Mouse (Mus musculus) kidney, embryonic 15.5 days (tissue): ENCODE data around the gene Flad1. TPM values are rescaled to one million over a fixed set of nuclear protein-coding genes. Genes with fewer than 3 reads are reported as not detected.

Experiments
- ATAC-seq: fragments of 200-750 bp; cut with Nextera tagmentation; replicated peaks from 2 replicates; pipeline ENCODE4 v1.8.0; 2017; ENCODE audit warnings: moderate TSS enrichment; ENCODE audit not compliant: low FRiP score
- H3K27ac ChIP-seq: fragments of 300-500 bp; sonication (generic); 2 replicates; pipeline ENCODE4 v1.5.1; 2015; ENCODE audit warnings: mild to moderate bottlenecking, inconsistent platforms
- H3K27me3 ChIP-seq: fragments of 300-500 bp; sonication (generic); 2 replicates; pipeline ENCODE4 v1.6.1; 2015; ENCODE audit warnings: inconsistent platforms
- H3K36me3 ChIP-seq: fragments of 300-500 bp; sonication (generic); 2 replicates; pipeline ENCODE4 v1.6.1; 2015; ENCODE audit warnings: inconsistent platforms
- H3K4me1 ChIP-seq: fragments of 300-500 bp; sonication (generic); 2 replicates; pipeline ENCODE4 v1.6.1; 2015; ENCODE audit warnings: inconsistent platforms
- H3K4me2 ChIP-seq: fragments of 300-500 bp; sonication (generic); 2 replicates; pipeline ENCODE4 v1.6.1; 2015; ENCODE audit warnings: moderate library complexity, mild to moderate bottlenecking, inconsistent platforms
- H3K4me3 ChIP-seq: fragments of 300-500 bp; sonication (generic); replicated peaks from 2 replicates; pipeline ENCODE4 v1.5.1; 2015; ENCODE audit warnings: mild to moderate bottlenecking, inconsistent platforms
- H3K9ac ChIP-seq: fragments of 300-500 bp; sonication (generic); 2 replicates; pipeline ENCODE4 v1.6.1; 2015; ENCODE audit warnings: mild to moderate bottlenecking, inconsistent platforms
- H3K9me3 ChIP-seq: fragments of 300-500 bp; sonication (generic); replicated peaks from 2 replicates; pipeline ENCODE4 v1.6.1; 2016; ENCODE audit warnings: inconsistent platforms
- WGBS: fragments of 180-500 bp; shearing (Covaris S2); methylation state at CpG from one replicate; pipeline ENCODE4 v1.1.7; 2015; ENCODE audit warnings: mixed read lengths; 5-methylcytosine and 5-hydroxymethylcytosine counted together
- polyA plus RNA-seq: library from polyadenylated mRNA; unstranded; fragments of >200 nt; fragmentation: Nextera tagmentation; extraction: Ambion mirVana; gene quantifications from 2 replicates; pipeline ENCODE4 v1.2.1, GENCODE M21; 2015

The Flad1 gene
- polyA plus RNA-seq = 29.4 and 31.4 TPM in 2 replicates

DNA sequence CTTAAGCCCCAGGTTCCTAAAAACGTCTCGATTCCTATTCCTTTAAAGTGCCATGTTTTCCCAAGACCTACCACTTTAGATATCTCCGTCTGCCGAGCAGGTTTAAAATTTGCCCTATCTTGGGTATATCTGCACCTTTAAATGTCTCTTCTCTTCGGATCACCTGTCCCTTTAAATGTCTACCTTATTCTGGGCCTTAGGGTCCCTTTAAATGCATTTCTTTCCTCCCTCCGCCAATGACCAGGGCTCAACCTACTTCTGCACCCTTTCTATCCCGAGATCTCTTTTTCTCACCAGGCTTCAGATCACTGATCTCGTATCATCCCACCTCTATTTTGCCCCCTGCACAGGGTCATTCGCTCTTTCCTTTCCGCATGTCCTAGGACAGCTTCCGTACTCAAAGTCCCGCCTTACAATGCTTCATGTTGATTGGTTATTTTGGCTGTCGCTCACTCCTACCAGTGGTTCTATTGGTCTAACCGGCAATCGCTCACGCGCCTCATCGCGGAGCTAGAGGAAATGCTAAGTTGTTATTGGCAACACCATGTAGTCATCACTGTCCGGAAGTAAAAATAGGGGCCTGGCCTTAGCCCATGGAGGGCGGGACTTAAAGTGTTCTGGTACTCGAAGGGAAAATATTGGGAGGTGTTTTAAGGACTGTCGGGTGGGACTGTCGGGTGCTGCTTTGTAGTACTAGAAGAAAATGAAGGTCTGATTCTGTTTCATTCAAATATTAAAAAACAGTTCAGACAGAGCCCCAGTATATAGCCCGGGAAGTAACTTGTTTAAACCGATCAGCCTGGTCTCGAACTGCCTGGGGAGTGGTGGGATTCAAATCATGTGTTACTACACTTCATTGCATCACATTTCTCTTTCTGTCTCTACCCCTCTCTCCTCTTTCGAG, at the start of gene Flad1:
TSS of gene Flad1 (minus strand) at position 381 of the 904 bp plus-strand sequence.
- peaks cover 16% of the 10 kb centered on the region for H3K4me1 ChIP-seq
- ATAC-seq = peak; percentile 99
- H3K27me3 ChIP-seq = no peaks in the 10 kb centered on the region
- 5% methylated on average over 28 of the region's 28 CpGs for WGBS
- H3K36me3 ChIP-seq = peaks cover 57% of the 10 kb centered on the region
- peak within 1 kb of the TSS; percentile 48; the same call in 1 of the 2 replicates for H3K27ac ChIP-seq
- H3K9me3 ChIP-seq = no peaks in the 10 kb centered on the region
- H3K4me2 ChIP-seq = peak within 1 kb of the TSS; percentile 65
- peak within 1 kb of the TSS; percentile 54 for H3K4me3 ChIP-seq
- peak within 1 kb of the TSS; percentile 51 for H3K9ac ChIP-seq

DNA sequence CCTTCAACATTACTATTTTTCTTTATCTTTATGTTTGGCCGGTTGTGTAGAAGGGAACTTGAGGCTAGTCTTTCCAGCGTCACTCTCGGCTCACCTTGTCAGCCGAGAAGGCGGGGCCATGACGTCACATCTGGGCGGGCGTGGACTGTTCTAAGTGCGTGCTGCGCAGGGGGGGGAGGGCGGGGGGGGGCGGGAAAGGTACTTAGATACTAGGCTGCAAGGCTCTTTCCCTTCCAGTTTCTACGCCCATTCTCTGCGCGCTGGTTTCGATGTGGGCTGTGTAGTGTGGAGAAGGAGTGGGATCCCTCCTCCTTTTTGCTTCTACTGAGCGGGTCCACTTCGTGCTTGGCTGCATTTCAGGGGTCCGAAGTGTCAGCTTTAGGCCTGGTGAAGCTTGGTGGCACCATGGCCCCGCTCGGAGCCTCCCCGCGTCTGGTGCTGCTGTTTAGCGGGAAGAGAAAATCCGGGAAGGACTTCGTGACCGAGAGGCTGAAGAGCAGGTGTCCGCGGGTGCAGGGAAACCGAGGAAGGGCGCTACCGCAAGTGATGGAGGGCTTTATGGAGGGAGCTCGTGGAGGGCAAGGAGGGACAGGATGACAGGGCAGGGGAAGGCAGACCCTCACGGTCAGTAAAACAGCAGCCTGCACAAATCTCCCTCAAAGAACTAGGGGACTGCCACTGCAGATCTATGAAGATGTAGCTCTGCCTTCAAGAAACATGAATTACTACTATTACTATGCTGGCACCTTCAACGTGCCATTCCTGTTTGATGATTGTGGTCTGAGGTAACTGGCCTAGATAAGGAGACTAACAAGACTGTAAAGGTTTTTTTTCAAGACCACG, 47.5 kb upstream of the Flad1 start:
- peak; percentile 88 for ATAC-seq
- Histone ChIP-seq H3K36me3 (0 out of 2 replicates have a peak, but pooled peaks cover 6% of the 10 kb centered on the region), H3K4me2 (peak overlapping the region; percentile 85), H3K4me1 (peaks cover 30% of the 10 kb centered on the region), H3K27ac (peak overlapping the region; percentile 86), H3K27me3 (no peaks in the 10 kb centered on the region), H3K9me3 (no peaks in the 10 kb centered on the region), H3K9ac (peak overlapping the region; percentile 79), H3K4me3 (peak overlapping the region; percentile 73)
- under 1% methylated on average over 35 of the region's 36 CpGs for WGBS

DNA sequence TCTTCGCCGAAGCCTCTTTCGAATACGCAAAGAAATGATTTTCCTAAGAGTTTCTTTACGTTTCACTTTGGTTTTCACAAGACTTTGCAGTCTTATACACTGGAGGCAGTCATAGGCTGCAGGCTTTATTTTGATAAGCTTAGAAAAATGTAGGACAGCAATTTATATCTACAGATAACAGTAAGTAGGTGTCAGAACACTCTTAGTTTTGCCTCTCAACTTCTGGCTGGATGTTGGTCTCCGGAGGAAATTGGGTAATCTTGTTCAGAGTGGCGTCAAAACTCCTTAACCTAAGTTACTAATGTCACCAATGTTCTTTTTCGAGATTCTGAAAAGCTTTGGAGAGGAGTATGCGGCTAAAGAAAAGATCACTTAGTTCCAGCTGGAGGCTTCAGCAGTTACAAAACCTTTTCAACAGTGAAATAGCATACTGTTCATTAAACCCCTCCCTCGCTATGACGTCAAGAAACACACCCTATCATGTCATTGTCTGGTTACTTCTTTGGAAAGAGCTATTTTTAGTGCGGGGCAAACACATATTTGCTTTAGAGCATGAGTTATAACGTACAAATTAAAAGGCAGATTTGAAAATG, 46.8 kb upstream of the Flad1 start:
- ATAC-seq = peak; percentile 53; the same call in 1 of the 2 replicates
- peak overlapping the region; percentile 86 for H3K27ac ChIP-seq
- H3K36me3 ChIP-seq = 0 out of 2 replicates have a peak, but pooled peaks cover 5% of the 10 kb centered on the region
- no peaks in the 10 kb centered on the region for H3K9me3 ChIP-seq
- 43% methylated on average over 13 of the region's 13 CpGs for WGBS
- H3K9ac ChIP-seq = no peak overlapping the region
- H3K4me3 ChIP-seq = peak overlapping the region; percentile 73
- peak overlapping the region; percentile 85 for H3K4me2 ChIP-seq
- peaks cover 30% of the 10 kb centered on the region for H3K4me1 ChIP-seq
- no peaks in the 10 kb centered on the region for H3K27me3 ChIP-seq

DNA sequence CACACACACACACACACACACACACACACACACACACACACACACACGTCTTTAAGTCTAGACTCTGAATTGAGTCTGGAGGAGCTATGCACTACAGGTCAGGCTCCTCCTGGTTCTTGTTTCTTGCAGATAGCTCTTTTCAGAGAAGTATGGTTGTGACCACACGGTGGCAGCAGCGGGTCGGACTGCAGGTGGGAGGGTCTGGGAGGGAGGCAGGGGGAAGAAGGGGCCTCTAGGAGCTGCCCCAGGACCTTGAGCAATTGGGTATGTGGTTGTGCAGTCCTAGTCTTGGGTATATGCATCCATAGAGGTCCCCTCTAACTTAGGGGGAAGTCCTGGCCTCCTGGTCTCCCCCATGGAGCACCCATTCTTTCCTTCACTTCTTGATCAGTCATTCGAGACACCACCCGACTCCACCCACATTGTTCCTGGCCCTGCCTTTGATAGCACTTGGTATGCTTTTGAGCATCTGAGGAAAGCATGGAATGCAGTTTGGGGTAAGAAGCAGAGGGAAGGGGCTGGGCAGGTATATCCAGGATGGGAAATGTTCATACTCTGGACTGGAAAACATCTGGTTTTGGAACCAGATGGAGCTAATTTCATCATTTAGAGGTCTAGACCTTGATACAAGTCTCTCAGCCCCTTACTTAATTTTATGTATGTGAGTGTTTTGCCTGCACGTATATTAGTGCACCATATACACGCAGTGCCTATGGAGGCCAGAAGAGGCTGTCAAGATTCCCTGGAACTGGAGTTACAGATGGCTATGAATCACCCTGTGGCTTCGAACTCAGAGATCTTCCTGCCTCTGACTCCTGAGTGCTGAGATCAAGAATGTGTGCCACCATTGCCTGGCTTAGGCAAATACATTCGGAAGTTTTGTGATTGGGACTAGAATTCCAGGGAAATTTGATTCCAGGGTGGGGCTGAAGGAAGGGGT, 45.3 kb upstream of the Flad1 start:
- no peak overlapping the region for H3K9ac ChIP-seq
- H3K36me3 ChIP-seq = 0 out of 2 replicates have a peak, but pooled peaks cover 3% of the 10 kb centered on the region
- WGBS = 36% methylated on average over 10 of the region's 10 CpGs
- H3K4me1 ChIP-seq = peaks cover 31% of the 10 kb centered on the region
- H3K27ac ChIP-seq = no peak overlapping the region
- no peaks in the 10 kb centered on the region for H3K9me3 ChIP-seq
- no peak overlapping the region for H3K4me3 ChIP-seq
- H3K27me3 ChIP-seq = no peaks in the 10 kb centered on the region
- H3K4me2 ChIP-seq = no peak overlapping the region
- ATAC-seq = peak; percentile 27; the same call in 1 of the 2 replicates

DNA sequence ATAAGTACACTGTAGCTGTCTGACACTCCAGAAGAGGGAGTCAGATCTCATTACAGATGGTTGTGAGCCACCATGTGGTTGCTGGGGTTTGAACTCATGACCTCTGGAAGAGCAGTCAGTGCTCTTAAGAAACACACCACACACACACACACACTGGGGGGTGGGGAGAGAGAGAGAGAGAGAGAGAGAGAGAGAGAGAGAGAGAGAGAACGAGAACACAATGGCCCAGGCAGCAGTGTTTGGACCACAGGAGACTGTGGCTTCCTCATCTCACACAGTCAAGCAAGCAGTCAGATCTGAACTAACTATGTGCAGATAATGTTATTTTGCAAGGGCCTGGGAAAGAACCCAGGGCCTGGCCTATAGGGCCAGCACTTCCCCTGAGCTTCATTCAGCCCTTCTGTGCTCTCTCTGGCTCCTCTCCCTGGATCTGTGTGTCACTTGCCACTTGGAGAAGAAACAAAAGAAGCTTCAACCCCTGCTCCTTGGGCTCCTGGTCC, 44.2 kb upstream of the Flad1 start:
- no peaks in the 10 kb centered on the region for H3K36me3 ChIP-seq
- 82% methylated on average over 1 of the region's 1 CpGs for WGBS
- ATAC-seq = no peak

DNA sequence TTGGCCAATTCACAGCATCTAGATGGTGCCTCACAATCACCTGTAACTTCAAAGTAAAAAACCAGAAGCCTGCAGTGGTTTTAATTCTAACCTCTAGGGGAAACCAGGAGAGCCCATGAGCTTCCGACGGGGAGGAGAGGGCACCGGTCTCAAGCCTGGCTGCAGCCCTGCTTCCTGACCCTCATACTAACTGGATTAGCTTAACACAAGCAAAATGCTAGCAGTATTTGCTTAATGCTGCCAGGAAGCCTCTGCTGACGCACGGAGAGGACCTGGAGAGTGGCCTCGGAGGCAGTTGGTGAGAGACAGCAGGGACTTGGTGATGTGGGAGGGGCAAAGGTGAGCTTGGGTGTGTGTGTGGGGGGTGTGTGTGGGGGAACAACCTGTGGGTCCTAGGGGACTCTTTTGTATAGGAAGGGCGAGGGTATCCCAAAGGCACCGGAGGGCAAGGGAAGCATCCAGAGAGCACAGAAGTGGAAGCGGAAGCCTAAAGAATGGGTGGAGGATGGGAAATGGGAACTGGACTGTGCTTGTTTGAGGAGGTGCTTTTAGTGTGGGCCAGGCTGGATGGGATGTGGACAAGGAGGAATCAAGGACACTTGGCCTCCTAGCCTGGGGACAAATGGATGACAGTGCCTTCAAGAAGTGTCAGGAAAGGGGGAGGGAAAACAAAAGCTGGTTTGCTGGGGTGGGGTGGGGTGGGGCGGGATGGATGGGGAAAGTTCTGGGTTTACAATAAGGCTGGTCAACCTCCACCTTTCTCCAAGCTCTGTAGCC, 42.9 kb upstream of the Flad1 start, which contains the start of gene Pmvk:
TSS of gene Pmvk (plus strand) at position 141 of the 777 bp plus-strand sequence.
- H3K36me3 ChIP-seq = no peaks in the 10 kb centered on the region
- H3K27ac ChIP-seq = no peak within 1 kb of the TSS
- ATAC-seq = no peak
- no peak within 1 kb of the TSS for H3K4me2 ChIP-seq
- WGBS = 61% methylated on average over 10 of the region's 10 CpGs
- H3K4me1 ChIP-seq = peaks cover 33% of the 10 kb centered on the region
- no peaks in the 10 kb centered on the region for H3K27me3 ChIP-seq
- no peak within 1 kb of the TSS for H3K9ac ChIP-seq
- no peak within 1 kb of the TSS for H3K4me3 ChIP-seq
- no peaks in the 10 kb centered on the region for H3K9me3 ChIP-seq

More for the DNA sequence above, 44.2 kb upstream of the Flad1 start:
- H3K27ac ChIP-seq = no peak overlapping the region
- H3K4me3 ChIP-seq = no peak overlapping the region
- no peaks in the 10 kb centered on the region for H3K9me3 ChIP-seq
- H3K27me3 ChIP-seq = no peaks in the 10 kb centered on the region
- no peak overlapping the region for H3K9ac ChIP-seq
- no peak overlapping the region for H3K4me2 ChIP-seq
- H3K4me1 ChIP-seq = peaks cover 40% of the 10 kb centered on the region

DNA sequence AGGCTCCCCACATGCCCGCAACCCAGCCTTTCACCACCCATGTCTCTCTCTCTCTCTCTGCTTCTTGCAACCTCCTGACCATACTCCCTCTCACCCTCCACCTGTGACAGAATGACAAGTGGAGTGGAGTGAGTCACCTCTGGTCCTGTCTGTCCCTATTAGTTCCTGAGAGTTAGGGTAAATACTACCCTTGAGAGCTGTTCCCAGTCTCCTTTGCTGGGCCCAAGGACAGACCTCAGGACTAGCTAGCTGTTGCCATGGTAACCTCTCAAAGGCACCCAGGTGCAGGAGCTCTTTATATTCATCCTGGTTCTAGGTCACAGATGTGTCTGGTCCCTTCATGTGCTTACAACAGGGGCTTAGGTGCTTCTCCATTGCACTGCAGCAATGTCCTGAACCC, 40.2 kb upstream of the Flad1 start:
- Histone ChIP-seq H3K4me3 (no peak overlapping the region), H3K36me3 (peaks cover 4% of the 10 kb centered on the region), H3K27me3 (no peaks in the 10 kb centered on the region), H3K9ac (0 out of 2 replicates have a peak overlapping the region, but pooled peaks have one; percentile 10), H3K4me2 (no peak overlapping the region), H3K9me3 (no peaks in the 10 kb centered on the region), H3K4me1 (peaks cover 33% of the 10 kb centered on the region), H3K27ac (no peak overlapping the region)
- WGBS = 83% methylated on average over 1 of the region's 1 CpGs
- no peak for ATAC-seq

DNA sequence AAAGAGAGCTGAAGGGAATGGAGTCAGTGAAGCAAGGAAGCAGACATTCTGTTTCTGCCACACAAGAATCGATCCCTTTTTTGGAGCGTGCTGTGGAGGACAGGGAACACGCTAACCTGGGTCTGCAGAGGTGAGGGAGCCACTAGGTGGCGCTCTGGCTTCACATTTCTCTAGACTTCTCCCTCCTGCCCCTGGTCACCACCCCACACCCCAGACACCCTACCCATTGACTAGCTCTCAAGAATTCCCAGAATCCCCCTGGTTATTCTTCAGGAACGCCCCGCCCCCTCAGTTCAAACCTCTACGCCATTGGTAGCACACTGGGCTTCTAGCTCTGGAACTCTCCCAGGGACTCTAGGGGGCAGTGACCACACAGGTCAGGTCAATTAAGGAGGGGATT, 37.9 kb upstream of the Flad1 start:
- no peaks in the 10 kb centered on the region for H3K27me3 ChIP-seq
- ATAC-seq = peak; percentile 75

DNA sequence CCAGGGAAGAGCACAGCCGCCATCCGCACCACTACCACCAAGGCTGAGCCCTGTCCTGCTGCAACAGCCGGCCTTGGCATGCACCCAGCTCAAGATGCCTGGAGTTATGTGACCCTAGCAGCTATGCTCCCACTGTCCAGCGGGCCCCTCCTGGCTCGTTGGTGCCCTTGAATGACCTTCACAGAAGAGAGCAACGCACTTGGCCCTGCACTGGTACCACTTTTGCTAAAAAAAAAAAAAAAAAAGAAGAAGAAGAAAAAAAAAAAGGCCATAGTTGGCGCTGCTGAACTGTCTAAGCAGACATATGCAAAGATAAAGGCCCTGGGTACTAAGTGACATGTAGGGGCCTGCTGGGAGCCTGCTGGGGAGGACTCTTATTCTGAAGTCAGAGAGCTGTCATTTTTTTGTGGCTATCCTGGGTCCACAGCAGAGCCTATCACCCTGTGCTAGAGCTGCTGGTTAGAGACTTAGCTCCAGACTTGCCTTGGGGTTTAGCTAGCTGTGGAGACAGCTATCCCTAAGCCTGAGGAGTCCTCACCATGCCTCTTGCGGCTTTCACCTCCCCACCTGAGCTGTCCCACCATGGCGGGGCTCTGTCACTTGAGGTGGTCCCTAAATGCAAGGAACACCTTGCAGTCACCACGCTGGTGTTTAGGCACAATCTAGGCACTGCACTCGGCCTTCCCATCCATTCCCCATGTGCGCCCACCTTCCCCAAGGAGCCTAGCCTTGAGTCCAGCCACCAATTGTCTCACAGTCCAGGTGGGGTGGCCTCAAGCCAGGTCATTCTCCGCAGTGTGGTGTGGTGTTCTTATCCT, 37.3 kb upstream of the Flad1 start:
- Histone ChIP-seq H3K27me3 (no peaks in the 10 kb centered on the region), H3K4me3 (no peak overlapping the region), H3K9ac (no peak overlapping the region), H3K27ac (peak overlapping the region; percentile 43), H3K4me2 (no peak overlapping the region), H3K9me3 (no peaks in the 10 kb centered on the region), H3K4me1 (peaks cover 25% of the 10 kb centered on the region), H3K36me3 (peaks cover 29% of the 10 kb centered on the region)
- peak; percentile 19; the same call in 1 of the 2 replicates for ATAC-seq
- WGBS = 56% methylated on average over 13 of the region's 13 CpGs

More for the DNA sequence above, 37.9 kb upstream of the Flad1 start:
- H3K9ac ChIP-seq = no peak overlapping the region
- H3K9me3 ChIP-seq = no peaks in the 10 kb centered on the region
- H3K4me2 ChIP-seq = no peak overlapping the region
- WGBS = 49% methylated on average over 7 of the region's 7 CpGs
- H3K4me3 ChIP-seq = no peak overlapping the region
- peaks cover 25% of the 10 kb centered on the region for H3K36me3 ChIP-seq
- H3K27ac ChIP-seq = 0 out of 2 replicates have a peak overlapping the region, but pooled peaks have one; percentile 43
- peaks cover 28% of the 10 kb centered on the region for H3K4me1 ChIP-seq
